Mouse (Mus musculus) heart, adult 11 months (tissue): ENCODE measurements around the gene Aldh1a2.

Experiments used
- DNase-seq: peaks from one replicate; pipeline ENCODE4 v3.0.0; 2022

Gene Aldh1a2

DNA sequence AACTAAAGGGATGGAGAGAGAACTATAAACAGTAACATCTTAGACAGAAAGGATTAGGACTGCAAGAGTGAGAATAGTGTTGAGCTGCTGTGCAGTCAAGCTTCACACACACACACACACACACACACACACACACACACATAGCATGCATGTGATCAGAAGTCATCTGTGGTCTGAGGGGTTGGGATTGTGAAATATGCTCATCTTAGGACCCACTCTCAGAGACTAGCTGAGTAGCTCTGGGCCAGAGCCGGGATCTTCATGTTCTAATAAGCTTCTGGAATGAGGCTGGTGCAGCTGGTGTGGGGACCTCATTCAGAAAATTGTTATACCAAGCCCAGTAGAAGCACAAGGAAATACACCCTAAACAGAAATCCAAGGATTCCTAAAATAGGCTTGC lies 75.1 kb downstream of the Aldh1a2 start:
- peak; percentile 94 for DNase-seq

- no peak for DNase-seq
Observed at GRCm38 (mm10) chr9:71295501-71295900, 79.9 kb downstream of the Aldh1a2 start.

GRCm38 (mm10) chr9:71303594-71303993 lies 88.0 kb downstream of the Aldh1a2 start:
- DNase-seq = no peak

DNA sequence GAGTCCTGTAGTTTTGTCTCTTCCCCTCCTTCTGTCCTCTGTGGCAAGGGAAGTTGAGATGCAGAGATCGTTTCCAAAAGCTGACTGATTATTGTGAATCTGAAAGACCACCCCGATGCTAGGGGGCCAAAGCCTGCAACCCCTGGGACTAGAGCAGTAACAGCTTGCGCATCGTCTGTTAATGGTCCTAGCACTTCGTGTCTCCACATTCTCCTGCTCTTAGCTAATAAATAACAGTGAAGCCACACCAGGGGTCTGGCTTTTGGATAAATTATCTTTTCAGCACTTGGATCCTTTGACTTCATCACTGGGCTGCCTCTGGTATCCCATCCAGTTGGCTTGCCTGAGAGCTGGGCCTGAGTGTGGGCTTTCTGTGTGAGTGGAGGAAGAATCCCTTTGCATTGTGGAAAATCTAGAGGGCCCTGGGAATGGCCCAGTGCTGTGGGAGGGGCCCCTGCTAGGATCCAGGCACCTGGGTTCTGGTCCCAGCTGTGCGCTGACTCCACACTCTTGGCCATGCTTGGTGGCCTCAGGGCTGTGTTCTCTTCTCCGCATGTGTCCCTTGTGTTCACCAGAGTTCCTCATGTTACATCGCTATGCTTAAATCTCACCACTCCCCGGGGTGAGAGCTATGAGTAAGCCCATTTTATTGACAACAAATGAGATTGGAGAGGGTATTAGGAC lies 91.7 kb downstream of the Aldh1a2 start:
- peak; percentile 93 for DNase-seq

DNA sequence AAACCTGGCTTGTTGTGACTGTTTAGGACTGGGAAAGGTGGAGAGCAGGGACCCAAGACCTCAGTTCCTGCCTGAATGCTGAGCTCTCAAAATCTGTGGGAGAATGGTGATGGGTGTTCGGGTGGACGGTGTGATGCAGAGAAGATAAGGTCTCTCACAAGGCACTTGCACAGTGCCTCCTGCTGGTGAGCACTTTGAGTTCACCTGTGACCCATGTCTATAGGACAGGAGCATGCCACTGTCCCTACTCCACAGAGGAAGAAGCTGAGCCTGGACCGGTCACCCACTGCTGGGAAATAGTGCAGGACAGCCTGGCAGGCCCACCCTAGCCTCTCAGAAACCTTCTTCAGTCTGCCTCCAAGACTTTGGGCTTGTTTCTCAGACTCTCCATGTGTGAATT lies 100.4 kb downstream of the Aldh1a2 start:
- DNase-seq = peak; percentile 90

GRCm38 (mm10) chr9:71317096-71317920 lies 101.7 kb downstream of the Aldh1a2 start:
- peak; percentile 99 for DNase-seq

- DNase-seq = no peak
Observed at GRCm38 (mm10) chr9:71317921-71318241, 102.3 kb downstream of the Aldh1a2 start.

DNA sequence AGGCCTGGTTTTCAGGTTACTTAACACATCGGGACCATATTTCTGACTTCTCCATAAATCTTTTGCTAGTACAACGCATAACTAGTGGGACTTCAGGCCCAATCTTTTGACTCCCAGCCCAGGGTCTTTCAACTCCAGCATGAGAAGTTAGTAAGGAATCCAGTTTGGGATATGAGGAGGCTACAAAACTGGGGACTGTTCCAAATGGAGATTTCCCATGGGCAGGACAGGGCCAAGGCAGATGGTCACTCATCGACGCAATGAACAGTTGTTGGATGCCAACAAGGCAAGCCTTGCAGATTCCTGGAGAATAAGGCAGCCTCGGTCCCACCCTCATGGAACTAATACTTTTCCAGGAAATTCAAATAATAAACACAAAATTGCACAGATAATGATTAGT lies 104.2 kb downstream of the Aldh1a2 start:
- DNase-seq = peak; percentile 98

DNA sequence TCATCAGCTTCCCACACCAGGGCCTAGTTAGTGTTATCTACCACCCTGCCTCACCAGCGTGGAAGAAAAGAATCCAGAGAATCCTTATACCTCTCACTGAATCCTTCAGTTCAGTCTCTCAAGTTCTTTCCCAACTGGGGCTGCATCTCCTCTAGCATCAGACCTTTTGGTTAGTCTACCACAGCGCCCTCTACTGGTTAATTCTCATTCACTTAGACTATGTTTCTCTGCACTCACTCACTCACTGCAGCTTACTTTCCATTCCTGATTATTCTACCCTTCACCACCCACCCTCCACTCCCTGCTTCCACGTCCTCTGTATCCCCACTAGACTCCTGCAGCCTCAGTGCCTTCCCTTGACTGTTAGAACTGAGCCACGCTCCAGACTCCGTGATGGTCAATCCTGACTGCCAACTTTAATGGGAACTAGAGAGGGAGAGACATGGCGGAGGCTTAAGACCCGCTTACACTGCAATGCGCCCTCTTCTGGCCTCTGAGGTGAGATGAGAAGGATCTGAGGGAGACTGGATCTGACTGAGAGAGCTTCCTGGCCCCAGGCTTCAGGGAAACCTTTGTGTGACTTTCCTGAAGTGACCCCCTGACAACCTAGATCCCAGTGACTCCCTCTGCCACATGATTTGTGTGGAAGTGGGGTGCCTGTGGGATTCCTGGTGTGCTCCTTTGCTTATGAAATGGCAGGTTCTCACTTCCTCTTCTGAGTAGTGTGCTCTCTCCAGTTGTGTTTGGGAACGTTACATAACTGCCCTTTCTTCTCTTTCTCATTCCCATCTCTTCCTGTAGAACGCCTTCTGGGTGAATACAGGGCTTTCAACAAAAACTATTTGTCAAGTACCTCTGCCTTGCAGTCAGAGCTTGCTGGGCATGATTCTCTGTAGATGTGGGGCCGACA lies 104.9 kb downstream of the Aldh1a2 start:
- DNase-seq = peak; percentile 91

DNA sequence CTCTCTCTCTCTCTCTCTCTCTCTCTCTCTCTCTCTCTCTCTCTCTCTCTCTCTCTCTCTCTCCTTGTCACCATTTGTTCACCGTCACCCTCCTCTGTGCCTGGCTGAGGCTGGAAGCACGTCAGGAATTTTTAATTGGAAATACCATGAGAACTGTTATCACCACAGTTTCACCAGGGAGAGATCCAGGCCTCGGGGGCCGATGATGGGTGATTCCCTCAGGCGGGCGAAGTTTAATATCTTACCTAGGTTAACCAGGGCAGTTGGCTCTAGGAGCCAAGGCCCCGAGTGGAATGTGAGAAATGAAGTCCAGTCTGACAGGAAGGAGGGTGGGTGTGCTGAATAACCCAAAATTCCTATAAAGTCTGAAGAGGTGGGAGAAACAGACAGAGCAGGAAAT lies 105.8 kb downstream of the Aldh1a2 start:
- peak; percentile 90 for DNase-seq

DNA sequence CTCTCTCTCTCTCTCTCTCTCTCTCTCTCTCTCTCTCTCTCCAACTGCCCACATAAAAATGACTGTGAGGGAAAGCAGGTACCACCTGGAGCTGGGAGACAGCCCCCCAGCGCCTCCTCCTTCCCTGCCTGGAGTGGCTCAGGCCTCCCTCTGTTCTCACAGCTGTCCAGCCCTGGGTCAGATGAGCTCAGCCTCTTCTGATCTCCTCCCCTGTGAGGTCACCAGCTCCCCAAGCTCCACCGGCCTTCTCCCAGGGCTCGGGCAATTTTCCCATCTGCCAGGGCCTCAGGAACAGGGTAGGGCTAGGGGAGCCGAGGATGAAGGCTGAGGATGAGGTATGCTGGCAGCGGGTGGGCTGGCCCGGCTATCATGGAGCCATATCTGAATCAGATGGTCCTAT lies 106.3 kb downstream of the Aldh1a2 start:
- peak; percentile 93 for DNase-seq

- DNase-seq = peak; percentile 49
Observed at GRCm38 (mm10) chr9:71323303-71323952, 107.8 kb downstream of the Aldh1a2 start.

DNA sequence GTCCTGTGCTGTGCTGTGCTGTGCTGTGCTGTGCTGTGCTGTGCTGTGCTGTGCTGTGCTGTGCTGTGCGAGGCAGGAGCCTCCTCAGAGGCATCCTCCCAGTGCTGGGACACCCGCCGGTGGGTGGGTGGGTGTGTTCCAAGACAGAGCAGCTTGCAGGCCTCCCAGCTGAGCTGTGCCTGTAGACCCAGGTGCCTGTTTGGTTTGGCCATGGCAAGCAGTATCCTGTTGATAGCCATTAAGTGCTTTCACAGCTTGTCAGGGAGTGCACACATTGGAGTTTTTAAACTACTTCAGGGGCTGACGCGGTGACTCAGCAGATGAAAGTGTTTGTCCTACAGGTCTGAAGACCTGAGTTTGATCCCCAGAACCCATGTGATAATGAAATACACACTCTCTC lies 108.5 kb downstream of the Aldh1a2 start:
- DNase-seq = peak; percentile 96

DNA sequence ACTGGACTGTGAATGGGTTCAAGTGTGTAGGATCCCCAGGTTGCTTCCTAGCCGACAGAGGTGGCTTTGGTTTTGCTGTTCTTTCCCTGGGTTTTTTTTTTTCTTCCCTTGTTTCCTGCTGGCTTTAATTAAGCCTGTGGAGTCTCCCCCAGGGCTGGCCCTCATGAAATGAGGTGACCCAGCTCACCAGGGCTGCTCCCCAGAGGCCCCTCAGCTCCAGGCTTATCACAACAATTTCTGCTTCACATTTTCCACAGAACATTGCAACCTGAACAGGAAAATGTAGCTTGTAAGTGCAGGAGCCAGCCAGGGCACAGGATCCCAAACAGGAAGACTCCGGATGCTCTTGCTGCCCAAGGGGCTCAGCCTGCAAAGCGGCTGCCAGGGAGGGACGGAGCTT lies 110.7 kb downstream of the Aldh1a2 start:
- DNase-seq = peak; percentile 89

DNA sequence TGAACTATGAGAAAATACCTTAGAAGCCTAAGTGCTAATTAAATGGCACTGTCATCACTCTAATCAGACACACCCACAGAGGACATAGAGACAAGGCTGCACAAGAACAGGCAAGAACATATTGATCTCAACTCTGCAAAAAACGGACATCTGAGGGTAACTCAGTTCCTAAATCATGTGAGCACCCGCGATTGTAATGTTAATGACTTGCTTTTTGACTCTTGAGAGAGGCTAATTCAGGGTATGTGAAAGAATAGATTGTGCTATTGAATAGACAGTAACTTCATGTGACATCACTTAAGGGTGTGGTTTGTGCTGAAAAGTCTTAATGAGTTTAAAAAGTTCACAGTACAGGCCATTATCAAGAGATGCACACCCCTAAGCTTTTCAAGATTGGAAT lies 116.1 kb downstream of the Aldh1a2 start:
- DNase-seq = no peak

DNA sequence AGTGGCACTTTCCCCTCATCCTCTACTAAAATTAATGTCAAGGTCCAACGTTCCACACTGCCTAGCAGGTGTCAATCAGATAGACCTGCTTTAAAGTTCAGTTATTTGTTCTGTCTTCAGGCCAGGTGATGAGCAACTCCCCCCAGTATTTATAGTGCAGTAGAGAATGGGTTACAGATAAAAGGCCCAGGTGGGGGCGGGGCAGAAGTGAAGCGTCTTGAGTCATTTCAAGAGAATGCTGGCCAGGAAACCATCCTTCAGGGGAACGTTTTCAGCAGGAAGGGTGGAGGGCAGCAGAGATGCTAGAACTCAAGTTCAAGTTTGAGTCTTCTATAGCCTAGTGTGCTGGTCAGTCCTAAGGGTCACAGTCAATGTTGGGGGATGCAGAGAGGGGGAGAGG lies 121.1 kb downstream of the Aldh1a2 start:
- DNase-seq = peak; percentile 74

- peak; percentile 92 for DNase-seq
Observed at GRCm38 (mm10) chr9:71337425-71337824, 121.8 kb downstream of the Aldh1a2 start.

DNA sequence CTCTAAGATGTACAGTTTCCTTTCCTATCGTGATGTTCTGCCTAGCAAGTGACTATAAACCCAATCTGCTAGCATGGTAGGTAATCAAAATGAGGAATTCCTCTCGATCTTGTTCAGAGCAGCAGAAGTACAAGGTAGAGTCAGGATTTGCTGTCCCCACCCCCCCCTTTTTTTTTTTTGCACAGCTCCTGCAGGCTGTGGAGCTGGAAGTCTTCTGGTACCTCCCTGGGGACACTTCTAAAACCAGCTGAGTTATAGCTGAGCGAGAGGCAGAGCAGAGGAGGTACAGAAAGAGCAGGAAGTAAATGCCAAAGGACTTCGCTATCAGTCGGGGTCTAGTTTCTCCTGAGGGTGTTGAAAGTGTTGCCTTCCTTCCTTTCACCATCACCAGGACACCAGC lies 124.5 kb downstream of the Aldh1a2 start:
- peak; percentile 86 for DNase-seq
